Mouse (Mus musculus): ENCODE results near the gene Ccr7. TPM values are rescaled to one million over a fixed set of nuclear protein-coding genes. Genes with fewer than 3 reads are reported as not detected.
A peak's percentile ranks its signal among the peaks of the same experiment; 100 is the strongest.

Gene Ccr7
- 0.68 TPM in 1 of 2 replicates, not detected in the other for polyA plus RNA-seq (2012; ENCODE audit: insufficient read depth, insufficient read length, missing spikeins)

GRCm38 (mm10) chr11:99154987-99155641, at the start of gene Ccr7:
Ccr7 (minus strand) TSS chr11:99155077.
- TF ChIP-seq POLR2A (IDR thresholded peaks at IDR 0.05; ENCODE audit: borderline replicate concordance, low read depth, low read length), result no peak
- TF ChIP-seq CTCF (IDR thresholded peaks at IDR 0.05; ENCODE audit: low read depth, low read length), result no peak
- no peak within 1 kb of the TSS for H3K27ac ChIP-seq (ENCODE audit: insufficient read depth, low read depth, low read length)
- H3K4me1 ChIP-seq (ENCODE audit: control insufficient read depth, insufficient read depth, low read length), result no peaks in the 10 kb centered on the region
- H3K4me3 ChIP-seq (ENCODE audit: insufficient read depth, low read length), result no peak within 1 kb of the TSS

- H3K4me1 ChIP-seq (ENCODE audit: control insufficient read depth, insufficient read depth, low read length), result peaks cover 16% of the 10 kb centered on the region
- no peak overlapping the region for H3K27ac ChIP-seq (ENCODE audit: insufficient read depth, low read depth, low read length)
- H3K4me3 ChIP-seq (ENCODE audit: insufficient read depth, low read length), result peak overlapping the region; percentile 28
- TF ChIP-seq CTCF (IDR thresholded peaks at IDR 0.05; ENCODE audit: low read depth, low read length), result peak; percentile 98
- TF ChIP-seq POLR2A (IDR thresholded peaks at IDR 0.05; ENCODE audit: borderline replicate concordance, low read depth, low read length), result no peak
These were observed 34.3 kb upstream of the Ccr7 start for GRCm38 (mm10) chr11:99189154-99189582.

- H3K4me1 ChIP-seq (ENCODE audit: control insufficient read depth, insufficient read depth, low read length), result peaks cover 22% of the 10 kb centered on the region
- H3K27ac ChIP-seq (ENCODE audit: insufficient read depth, low read depth, low read length), result no peak overlapping the region
- H3K4me3 ChIP-seq (ENCODE audit: insufficient read depth, low read length), result no peak overlapping the region
- TF ChIP-seq CTCF (IDR thresholded peaks at IDR 0.05; ENCODE audit: low read depth, low read length), result no peak
- no peak for TF ChIP-seq POLR2A (IDR thresholded peaks at IDR 0.05; ENCODE audit: borderline replicate concordance, low read depth, low read length)
These were observed 32.5 kb upstream of the Ccr7 start for GRCm38 (mm10) chr11:99187348-99187747.

- Histone ChIP-seq H3K27ac (ENCODE audit: insufficient read depth, low read depth, low read length) (no peak overlapping the region), H3K4me1 (ENCODE audit: control insufficient read depth, insufficient read depth, low read length) (peaks cover 26% of the 10 kb centered on the region), H3K4me3 (ENCODE audit: insufficient read depth, low read length) (no peak overlapping the region)
- TF ChIP-seq POLR2A (IDR thresholded peaks at IDR 0.05; ENCODE audit: borderline replicate concordance, low read depth, low read length), result no peak
- no peak for TF ChIP-seq CTCF (IDR thresholded peaks at IDR 0.05; ENCODE audit: low read depth, low read length)
These were observed 32.0 kb upstream of the Ccr7 start for GRCm38 (mm10) chr11:99186836-99187235.

GRCm38 (mm10) chr11:99182575-99182974, 27.7 kb upstream of the Ccr7 start:
- Histone ChIP-seq H3K4me1 (ENCODE audit: control insufficient read depth, insufficient read depth, low read length) (peaks cover 28% of the 10 kb centered on the region), H3K4me3 (ENCODE audit: insufficient read depth, low read length) (0 out of 2 replicates have a peak overlapping the region, but pooled peaks have one; percentile 6), H3K27ac (ENCODE audit: insufficient read depth, low read depth, low read length) (peak overlapping the region; percentile 52)
- TF ChIP-seq POLR2A (IDR thresholded peaks at IDR 0.05; ENCODE audit: borderline replicate concordance, low read depth, low read length) (no peak), CTCF (IDR thresholded peaks at IDR 0.05; ENCODE audit: low read depth, low read length) (no peak)

GRCm38 (mm10) chr11:99180071-99180470, 25.2 kb upstream of the Ccr7 start:
- H3K27ac ChIP-seq (ENCODE audit: insufficient read depth, low read depth, low read length), result no peak overlapping the region

GRCm38 (mm10) chr11:99177925-99178198, 23.0 kb upstream of the Ccr7 start:
- no peak overlapping the region for H3K27ac ChIP-seq (ENCODE audit: insufficient read depth, low read depth, low read length)
- TF ChIP-seq CTCF (IDR thresholded peaks at IDR 0.05; ENCODE audit: low read depth, low read length), result no peak
- TF ChIP-seq POLR2A (IDR thresholded peaks at IDR 0.05; ENCODE audit: borderline replicate concordance, low read depth, low read length), result no peak
- peaks cover 15% of the 10 kb centered on the region for H3K4me1 ChIP-seq (ENCODE audit: control insufficient read depth, insufficient read depth, low read length)
- H3K4me3 ChIP-seq (ENCODE audit: insufficient read depth, low read length), result no peak overlapping the region

More at GRCm38 (mm10) chr11:99180071-99180470, 25.2 kb upstream of the Ccr7 start:
- Histone ChIP-seq H3K4me1 (ENCODE audit: control insufficient read depth, insufficient read depth, low read length) (peaks cover 18% of the 10 kb centered on the region), H3K4me3 (ENCODE audit: insufficient read depth, low read length) (no peak overlapping the region)
- TF ChIP-seq POLR2A (IDR thresholded peaks at IDR 0.05; ENCODE audit: borderline replicate concordance, low read depth, low read length) (no peak), CTCF (IDR thresholded peaks at IDR 0.05; ENCODE audit: low read depth, low read length) (no peak)

GRCm38 (mm10) chr11:99177054-99177924, 22.4 kb upstream of the Ccr7 start:
- Histone ChIP-seq H3K4me3 (ENCODE audit: insufficient read depth, low read length) (no peak overlapping the region), H3K27ac (ENCODE audit: insufficient read depth, low read depth, low read length) (no peak overlapping the region), H3K4me1 (ENCODE audit: control insufficient read depth, insufficient read depth, low read length) (peaks cover 11% of the 10 kb centered on the region)
- no peak for TF ChIP-seq POLR2A (IDR thresholded peaks at IDR 0.05; ENCODE audit: borderline replicate concordance, low read depth, low read length)

GRCm38 (mm10) chr11:99172002-99172401, 17.1 kb upstream of the Ccr7 start:
- Histone ChIP-seq H3K4me1 (ENCODE audit: control insufficient read depth, insufficient read depth, low read length) (peaks cover 10% of the 10 kb centered on the region), H3K27ac (ENCODE audit: insufficient read depth, low read depth, low read length) (no peak overlapping the region), H3K4me3 (ENCODE audit: insufficient read depth, low read length) (no peak overlapping the region)
- TF ChIP-seq CTCF (IDR thresholded peaks at IDR 0.05; ENCODE audit: low read depth, low read length) (no peak), POLR2A (IDR thresholded peaks at IDR 0.05; ENCODE audit: borderline replicate concordance, low read depth, low read length) (no peak)

GRCm38 (mm10) chr11:99171442-99171841, 16.6 kb upstream of the Ccr7 start:
- Histone ChIP-seq H3K4me3 (ENCODE audit: insufficient read depth, low read length) (no peak overlapping the region), H3K27ac (ENCODE audit: insufficient read depth, low read depth, low read length) (no peak overlapping the region), H3K4me1 (ENCODE audit: control insufficient read depth, insufficient read depth, low read length) (peaks cover 10% of the 10 kb centered on the region)
- TF ChIP-seq POLR2A (IDR thresholded peaks at IDR 0.05; ENCODE audit: borderline replicate concordance, low read depth, low read length), result no peak
- no peak for TF ChIP-seq CTCF (IDR thresholded peaks at IDR 0.05; ENCODE audit: low read depth, low read length)

Measured in bone marrow macrophage, adult 2 months (primary cell).